Mouse (Mus musculus) cerebellum, adult 9-10 months (tissue): ENCODE data around the gene Grhl1.
"Not testable (repeated sequence)": the region's sequence is repeated elsewhere in the genome, so short reads cannot be mapped to it uniquely, and the experiment has no call there.

Experiments
- DNase-seq: peaks from one replicate; pipeline ENCODE4 v3.0.0; 2022

Grhl1 gene

GRCm38 (mm10) chr12:24571523-24572392 is at the start of gene Grhl1:
Gene Grhl1, plus strand, starts transcription at chr12:24572283.
- peak; percentile 92 for DNase-seq

GRCm38 (mm10) chr12:24525065-24525464 is 47.0 kb upstream of the Grhl1 start:
- DNase-seq = not testable (repeated sequence)

GRCm38 (mm10) chr12:24536390-24536789 is 35.7 kb upstream of the Grhl1 start:
- DNase-seq = no peak

- DNase-seq = no peak
These were observed 34.9 kb upstream of the Grhl1 start for GRCm38 (mm10) chr12:24537201-24537600.

DNA sequence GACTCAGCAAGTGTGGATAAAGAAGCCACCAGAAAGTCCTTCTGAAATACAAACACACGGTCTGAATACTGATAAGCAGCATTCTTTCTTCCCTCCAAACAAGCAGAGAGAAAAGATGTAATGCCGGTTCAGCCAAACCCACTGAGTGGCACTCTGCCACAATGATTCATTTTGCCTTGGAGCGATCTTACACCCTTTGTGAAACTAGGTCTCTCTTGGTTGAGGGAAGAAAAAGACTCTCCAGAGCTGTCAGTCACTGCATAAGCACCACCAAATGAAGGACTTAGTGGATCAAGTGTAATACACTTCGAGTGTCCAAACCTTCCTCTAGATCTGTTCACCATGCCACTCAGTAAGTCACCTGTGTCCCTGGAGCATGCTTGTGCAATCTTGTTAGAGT is 34.1 kb upstream of the Grhl1 start:
- peak; percentile 20 for DNase-seq

DNA sequence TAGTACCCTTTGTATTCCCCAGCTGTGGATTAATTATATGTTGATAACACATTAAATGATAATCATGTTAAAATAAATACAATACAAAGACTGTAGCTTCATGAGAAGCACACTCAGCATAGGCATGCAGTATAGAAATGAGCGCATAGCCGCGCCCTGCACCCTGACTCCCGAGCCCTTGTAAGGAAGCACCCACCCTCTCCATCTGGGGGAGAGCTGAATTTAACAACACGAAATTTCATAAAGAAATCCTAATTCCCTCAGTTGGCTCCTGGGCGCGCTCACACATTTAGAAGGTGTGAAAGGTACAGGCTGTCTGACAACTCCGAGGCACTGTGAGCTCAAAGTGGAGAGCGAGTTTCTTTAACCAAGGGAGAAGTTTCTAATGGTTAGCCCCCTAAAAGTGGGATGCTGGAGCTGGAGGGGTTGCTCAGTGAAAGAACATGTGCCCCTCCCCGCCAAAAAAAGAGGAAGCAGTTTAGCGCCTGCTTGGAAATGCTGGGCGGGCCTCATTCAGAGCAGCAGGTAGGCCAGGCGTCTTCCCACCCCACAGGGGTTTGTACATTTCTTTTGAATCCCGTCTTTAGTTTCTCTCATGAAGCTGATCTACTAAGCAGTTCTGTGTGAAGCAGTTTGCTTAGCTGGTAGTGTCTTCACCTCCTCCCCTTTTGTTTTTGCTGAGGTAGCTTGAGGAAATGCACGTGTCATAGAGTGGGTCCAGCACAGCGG is 30.5 kb upstream of the Grhl1 start:
- no peak for DNase-seq

DNA sequence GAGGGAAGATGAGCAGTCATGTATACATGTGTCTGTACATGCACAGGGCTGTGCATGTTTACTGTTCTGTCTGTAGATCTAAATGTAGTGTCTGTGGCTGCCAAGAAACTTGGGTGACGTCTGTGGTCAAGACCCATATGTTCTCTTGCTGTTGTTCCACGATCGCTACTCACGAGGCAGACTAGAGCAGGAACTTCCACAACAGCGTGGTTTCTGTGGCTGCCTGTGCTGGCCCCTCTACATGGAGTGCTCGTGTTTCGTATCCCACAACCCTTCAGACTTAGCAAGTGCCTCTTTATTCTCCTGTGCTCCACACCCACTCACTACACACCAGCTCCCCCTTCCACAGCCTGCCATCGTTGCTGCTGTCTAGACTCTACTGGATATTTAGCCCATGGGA is 24.4 kb upstream of the Grhl1 start:
- no peak for DNase-seq

GRCm38 (mm10) chr12:24548885-24549284 is 23.2 kb upstream of the Grhl1 start:
- DNase-seq = no peak

- no peak for DNase-seq
These were observed 19.6 kb upstream of the Grhl1 start for GRCm38 (mm10) chr12:24552531-24552930.

DNA sequence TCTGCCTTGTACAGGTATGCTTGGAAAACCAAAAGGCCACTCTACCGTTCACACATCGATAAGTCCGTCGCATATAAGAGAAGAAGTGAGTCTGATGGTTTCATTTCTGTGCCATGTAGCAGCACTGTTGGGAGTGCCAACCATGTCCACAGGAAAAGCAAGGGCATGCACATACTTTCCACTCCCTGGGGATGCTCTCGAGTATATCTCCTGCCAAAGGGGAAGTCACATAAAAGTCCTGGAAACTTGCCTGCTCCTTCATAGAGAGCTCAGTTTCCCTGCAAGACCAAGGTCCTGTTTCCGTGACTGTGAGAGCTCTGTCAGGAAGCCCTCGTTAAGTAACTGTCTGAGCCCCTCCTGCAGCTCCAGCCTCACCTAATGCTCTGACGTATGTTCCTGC is 16.1 kb upstream of the Grhl1 start:
- DNase-seq = no peak

- no peak for DNase-seq
These were observed 8.6 kb upstream of the Grhl1 start for GRCm38 (mm10) chr12:24563395-24563960.

DNA sequence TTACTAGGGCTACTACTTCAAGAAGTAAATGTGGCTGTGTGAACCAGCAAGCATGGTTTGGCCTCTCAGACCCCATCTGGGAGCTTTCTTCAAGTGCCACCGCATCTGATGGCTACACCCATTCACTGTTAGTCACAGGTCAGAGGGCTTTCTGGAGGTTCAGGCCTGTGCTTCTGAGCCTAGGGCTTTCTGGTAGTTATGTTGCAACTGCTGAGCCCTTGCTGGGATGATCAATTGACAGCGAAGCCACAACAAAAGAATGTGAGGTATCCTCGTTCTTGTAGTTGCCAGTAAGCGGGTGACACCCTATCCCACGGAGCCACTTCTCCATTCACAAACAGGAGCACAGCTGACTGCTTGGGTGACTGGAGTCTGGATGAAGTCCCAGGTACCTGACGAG is 6.8 kb upstream of the Grhl1 start:
- DNase-seq = no peak

DNA sequence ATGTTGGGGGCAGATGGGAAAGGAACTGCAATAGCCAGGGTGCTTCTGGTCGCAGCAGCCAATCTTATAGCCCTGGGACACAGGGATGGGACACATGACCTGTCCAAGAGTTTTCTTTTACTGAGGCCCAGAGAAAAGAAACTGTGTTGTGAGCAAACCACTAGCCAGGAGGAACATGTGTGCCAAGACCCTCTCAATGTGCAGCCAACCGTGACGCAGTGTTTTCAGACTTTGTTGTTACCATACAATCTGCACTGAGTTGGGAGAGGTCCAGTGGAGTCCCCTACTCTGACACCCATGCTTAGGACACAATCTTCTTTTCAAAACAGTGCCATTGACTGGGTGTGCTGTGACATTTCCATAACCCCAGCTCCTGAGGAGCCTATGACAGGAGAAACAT is 4.5 kb upstream of the Grhl1 start:
- no peak for DNase-seq

- DNase-seq = peak; percentile 35
These were observed 565 bp downstream of the Grhl1 start for GRCm38 (mm10) chr12:24572421-24573274.

DNA sequence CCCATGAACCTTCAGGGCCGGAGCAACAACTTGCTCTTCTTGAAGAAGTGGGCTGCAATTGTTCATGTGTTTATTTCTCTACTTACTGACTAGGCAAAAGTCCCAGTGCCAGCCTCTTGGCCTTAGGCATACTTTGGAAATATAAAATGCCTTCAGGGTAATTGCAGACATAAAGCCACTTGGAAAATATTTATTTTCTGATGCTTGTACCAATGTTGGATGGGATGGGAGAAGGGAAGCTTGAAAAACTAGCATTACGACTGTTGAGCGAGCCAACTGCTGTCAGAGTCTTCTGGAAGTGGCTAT is 1.1 kb downstream of the Grhl1 start:
- no peak for DNase-seq

GRCm38 (mm10) chr12:24574870-24575269 is 2.8 kb downstream of the Grhl1 start:
- no peak for DNase-seq

DNA sequence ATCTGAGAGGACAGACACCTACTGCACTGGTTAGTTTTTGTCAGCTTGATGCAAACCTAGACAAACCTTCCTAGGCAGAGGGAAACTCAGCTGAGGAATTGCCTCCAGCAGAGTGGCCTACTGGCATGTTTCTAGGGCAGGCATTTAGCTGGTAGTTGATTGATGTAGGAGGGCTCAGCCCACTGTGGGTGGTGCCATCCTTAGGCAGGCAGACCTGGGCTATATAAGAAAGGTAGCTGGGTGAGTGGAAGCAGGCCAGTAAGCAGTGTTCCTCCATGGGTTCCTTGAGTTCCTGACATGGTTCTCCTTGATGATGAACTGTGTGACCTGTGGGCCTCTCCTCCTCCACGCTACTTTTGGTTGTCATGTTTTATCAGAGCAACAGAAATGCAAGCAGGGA is 8.4 kb downstream of the Grhl1 start:
- DNase-seq = no peak

DNA sequence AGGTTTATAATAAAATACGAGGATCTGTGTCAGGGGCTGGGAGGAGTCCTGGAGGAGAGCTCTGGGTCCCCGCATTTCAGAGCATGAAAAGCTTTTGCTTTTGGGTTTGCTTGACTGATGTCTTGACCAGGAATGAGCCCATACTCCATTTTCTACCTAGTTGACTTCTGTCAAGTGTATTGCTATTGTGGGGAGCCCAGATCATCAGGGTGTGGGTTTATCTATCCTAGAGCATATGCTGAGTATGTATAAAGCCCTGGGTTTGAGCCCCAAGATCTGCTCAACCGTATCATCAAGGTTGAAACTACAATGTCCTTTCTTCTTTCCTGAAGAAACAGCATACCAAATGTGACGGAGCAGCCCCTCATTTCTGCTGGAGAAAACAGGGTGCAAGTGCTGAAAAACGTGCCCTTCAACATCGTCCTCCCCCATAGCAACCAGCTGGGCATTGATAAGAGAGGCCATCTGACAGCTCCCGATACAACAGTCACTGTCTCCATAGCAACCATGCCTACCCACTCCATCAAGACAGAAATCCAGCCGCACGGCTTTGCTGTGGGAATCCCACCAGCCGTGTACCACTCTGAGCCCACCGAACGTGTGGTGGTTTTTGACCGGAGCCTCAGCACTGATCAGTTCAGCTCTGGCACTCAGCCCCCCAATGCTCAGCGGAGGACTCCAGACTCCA is 9.1 kb downstream of the Grhl1 start:
- no peak for DNase-seq

DNA sequence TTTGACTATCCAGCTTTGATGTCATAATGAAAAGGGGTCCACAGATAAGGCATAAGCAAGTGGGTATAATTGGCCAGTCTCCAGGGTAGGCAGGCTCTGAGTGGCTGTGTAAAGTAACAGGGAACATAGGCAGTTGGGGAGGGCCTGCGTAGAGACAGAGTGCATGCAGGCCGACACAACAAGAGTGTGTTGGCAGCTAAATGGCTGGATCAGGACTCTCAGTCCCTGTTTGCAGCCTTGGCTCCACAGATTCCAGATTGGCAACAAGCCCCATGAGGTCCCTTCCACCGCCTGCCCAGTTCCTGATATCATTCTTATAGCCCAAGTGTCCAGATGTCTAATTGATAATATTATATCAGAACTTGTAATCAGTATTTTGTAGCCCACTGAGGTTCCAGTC is 11.6 kb downstream of the Grhl1 start:
- DNase-seq = no peak

GRCm38 (mm10) chr12:24584835-24585234 is 12.8 kb downstream of the Grhl1 start:
- no peak for DNase-seq

- no peak for DNase-seq
These were observed 14.1 kb downstream of the Grhl1 start for GRCm38 (mm10) chr12:24586193-24586592.

- DNase-seq = no peak
These were observed 18.3 kb downstream of the Grhl1 start for GRCm38 (mm10) chr12:24590371-24590770.

DNA sequence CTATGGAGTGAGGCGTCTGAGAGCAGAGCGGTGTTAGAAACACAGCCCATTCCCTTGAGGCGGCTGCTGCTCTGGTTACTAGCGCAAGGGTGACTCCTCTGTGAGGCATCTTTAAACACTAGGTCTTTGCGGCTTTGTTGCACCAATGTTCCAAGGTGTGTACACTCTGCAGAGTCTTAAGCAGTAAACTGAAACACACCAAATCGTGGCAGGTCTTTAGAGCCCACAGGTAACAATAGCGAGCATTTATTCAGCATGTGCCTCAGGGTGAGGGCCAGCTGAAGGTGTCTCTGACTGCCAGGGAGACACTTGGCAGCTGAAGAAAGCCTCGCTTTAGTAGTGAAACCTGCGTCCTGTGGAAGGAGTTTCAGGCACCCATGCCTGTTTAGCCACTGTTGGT is 20.0 kb downstream of the Grhl1 start:
- DNase-seq = no peak
